Mouse (Mus musculus) forebrain, embryonic 15.5 days (tissue): ENCODE data around the gene Xrra1. TPM values are rescaled to one million over a fixed set of nuclear protein-coding genes. Genes with fewer than 3 reads are reported as not detected.

Experiments used
- ATAC-seq: fragments of 200-750 bp; cut with Nextera tagmentation; replicated peaks from 2 replicates; pipeline ENCODE4 v1.8.0; 2017; ENCODE audit warnings: mild to moderate bottlenecking, moderate TSS enrichment, moderate library complexity
- H3K27ac ChIP-seq: fragments of 300-500 bp; sonication (generic); replicated peaks from 2 replicates; pipeline ENCODE4 v1.5.1; 2015; ENCODE audit warnings: mild to moderate bottlenecking, inconsistent platforms
- H3K27me3 ChIP-seq: fragments of 300-500 bp; sonication (generic); 2 replicates; pipeline ENCODE4 v1.6.1; 2015; ENCODE audit warnings: inconsistent platforms
- H3K36me3 ChIP-seq: fragments of 300-500 bp; sonication (generic); 2 replicates; pipeline ENCODE4 v1.6.1; 2015; ENCODE audit warnings: mild to moderate bottlenecking, inconsistent platforms
- H3K4me1 ChIP-seq: fragments of 300-500 bp; sonication (generic); 2 replicates; pipeline ENCODE4 v1.6.1; 2015; ENCODE audit warnings: inconsistent platforms
- H3K4me2 ChIP-seq: fragments of 300-500 bp; sonication (generic); replicated peaks from 2 replicates; pipeline ENCODE4 v1.6.1; 2015; ENCODE audit warnings: mild to moderate bottlenecking, inconsistent platforms
- H3K4me3 ChIP-seq: fragments of 300-500 bp; sonication (generic); 2 replicates; pipeline ENCODE4 v1.5.1; 2015; ENCODE audit warnings: mild to moderate bottlenecking, inconsistent platforms
- H3K9ac ChIP-seq: fragments of 300-500 bp; sonication (generic); replicated peaks from 2 replicates; pipeline ENCODE4 v1.6.1; 2015; ENCODE audit warnings: mild to moderate bottlenecking, inconsistent platforms
- H3K9me3 ChIP-seq: fragments of 300-500 bp; sonication (generic); 2 replicates; pipeline ENCODE4 v1.6.1; 2016; ENCODE audit warnings: inconsistent platforms
- WGBS: fragments of 180-500 bp; shearing (Covaris S2); methylation state at CpG from one replicate; pipeline ENCODE4 v1.1.7; 2015; ENCODE audit warnings: mixed read lengths; 5-methylcytosine and 5-hydroxymethylcytosine counted together
- polyA plus RNA-seq: library from polyadenylated mRNA; unstranded; fragments of >200 nt; fragmentation: Nextera tagmentation; extraction: Ambion mirVana; gene quantifications from 2 replicates; pipeline ENCODE4 v1.2.1, GENCODE M21; 2015

Xrra1 gene
- polyA plus RNA-seq, 1 experiment from 2014 or later = 0.65 TPM

- Histone ChIP-seq H3K4me2 (no peak overlapping the region), H3K4me1 (no peaks in the 10 kb centered on the region), H3K9ac (no peak overlapping the region), H3K9me3 (no peaks in the 10 kb centered on the region), H3K27me3 (no peaks in the 10 kb centered on the region), H3K36me3 (no peaks in the 10 kb centered on the region), H3K4me3 (no peak overlapping the region), H3K27ac (no peak overlapping the region)
- ATAC-seq = no peak
- 47% methylated on average over 10 of the region's 10 CpGs for WGBS
Observed at GRCm38 (mm10) chr7:99889175-99889880, 30.4 kb downstream of the Xrra1 start.

GRCm38 (mm10) chr7:99890168-99890755 is 31.3 kb downstream of the Xrra1 start:
- no peaks in the 10 kb centered on the region for H3K36me3 ChIP-seq
- H3K9me3 ChIP-seq = no peaks in the 10 kb centered on the region
- H3K4me2 ChIP-seq = no peak overlapping the region
- no peaks in the 10 kb centered on the region for H3K27me3 ChIP-seq
- H3K4me3 ChIP-seq = no peak overlapping the region
- peaks cover 6% of the 10 kb centered on the region for H3K4me1 ChIP-seq
- H3K27ac ChIP-seq = no peak overlapping the region
- no peak overlapping the region for H3K9ac ChIP-seq
- WGBS = 87% methylated on average over 3 of the region's 3 CpGs
- no peak for ATAC-seq

- Histone ChIP-seq H3K27me3 (no peaks in the 10 kb centered on the region), H3K4me3 (no peak overlapping the region), H3K27ac (no peak overlapping the region), H3K9ac (no peak overlapping the region), H3K9me3 (no peaks in the 10 kb centered on the region), H3K4me2 (no peak overlapping the region), H3K4me1 (peaks cover 11% of the 10 kb centered on the region), H3K36me3 (no peaks in the 10 kb centered on the region)
- no peak for ATAC-seq
- WGBS = 62% methylated on average over 3 of the region's 3 CpGs
Observed at GRCm38 (mm10) chr7:99891471-99891870, 32.6 kb downstream of the Xrra1 start.

- H3K36me3 ChIP-seq = no peaks in the 10 kb centered on the region
- no peaks in the 10 kb centered on the region for H3K9me3 ChIP-seq
- no peak overlapping the region for H3K27ac ChIP-seq
- H3K4me2 ChIP-seq = no peak overlapping the region
- no peak overlapping the region for H3K4me3 ChIP-seq
- no peak overlapping the region for H3K9ac ChIP-seq
- 97% methylated on average over 2 of the region's 2 CpGs for WGBS
- ATAC-seq = no peak
- no peaks in the 10 kb centered on the region for H3K27me3 ChIP-seq
- H3K4me1 ChIP-seq = peaks cover 11% of the 10 kb centered on the region
Observed at GRCm38 (mm10) chr7:99892351-99892750, 33.4 kb downstream of the Xrra1 start.

GRCm38 (mm10) chr7:99893967-99894366 is 35.1 kb downstream of the Xrra1 start:
- no peak overlapping the region for H3K4me2 ChIP-seq
- H3K9me3 ChIP-seq = no peaks in the 10 kb centered on the region
- H3K4me3 ChIP-seq = no peak overlapping the region
- no peaks in the 10 kb centered on the region for H3K36me3 ChIP-seq
- H3K4me1 ChIP-seq = peaks cover 11% of the 10 kb centered on the region
- H3K27ac ChIP-seq = no peak overlapping the region
- no peaks in the 10 kb centered on the region for H3K27me3 ChIP-seq
- no peak for ATAC-seq
- 77% methylated on average over 3 of the region's 3 CpGs for WGBS
- no peak overlapping the region for H3K9ac ChIP-seq

- Histone ChIP-seq H3K4me2 (no peak overlapping the region), H3K27ac (no peak overlapping the region), H3K9ac (no peak overlapping the region), H3K4me1 (peaks cover 11% of the 10 kb centered on the region), H3K9me3 (no peaks in the 10 kb centered on the region), H3K27me3 (no peaks in the 10 kb centered on the region), H3K4me3 (no peak overlapping the region), H3K36me3 (no peaks in the 10 kb centered on the region)
- ATAC-seq = no peak
- 75% methylated on average over 6 of the region's 6 CpGs for WGBS
Observed at GRCm38 (mm10) chr7:99894478-99894877, 35.6 kb downstream of the Xrra1 start.

GRCm38 (mm10) chr7:99896905-99897304 is 38.0 kb downstream of the Xrra1 start:
- H3K9ac ChIP-seq = no peak overlapping the region
- H3K36me3 ChIP-seq = no peaks in the 10 kb centered on the region
- no peaks in the 10 kb centered on the region for H3K9me3 ChIP-seq
- H3K27ac ChIP-seq = no peak overlapping the region
- ATAC-seq = no peak
- H3K4me2 ChIP-seq = no peak overlapping the region
- no peak overlapping the region for H3K4me3 ChIP-seq
- no peaks in the 10 kb centered on the region for H3K27me3 ChIP-seq
- H3K4me1 ChIP-seq = peaks cover 11% of the 10 kb centered on the region
- 81% methylated on average over 4 of the region's 4 CpGs for WGBS

- no peak overlapping the region for H3K9ac ChIP-seq
- no peaks in the 10 kb centered on the region for H3K27me3 ChIP-seq
- no peak overlapping the region for H3K27ac ChIP-seq
- H3K36me3 ChIP-seq = no peaks in the 10 kb centered on the region
- H3K4me2 ChIP-seq = no peak overlapping the region
- no peaks in the 10 kb centered on the region for H3K9me3 ChIP-seq
- WGBS = 78% methylated on average over 4 of the region's 4 CpGs
- H3K4me1 ChIP-seq = no peaks in the 10 kb centered on the region
- ATAC-seq = no peak
- H3K4me3 ChIP-seq = no peak overlapping the region
Observed at GRCm38 (mm10) chr7:99902208-99902607, 43.3 kb downstream of the Xrra1 start.

GRCm38 (mm10) chr7:99902918-99903665 is 44.2 kb downstream of the Xrra1 start:
- no peaks in the 10 kb centered on the region for H3K4me1 ChIP-seq
- no peaks in the 10 kb centered on the region for H3K9me3 ChIP-seq
- no peaks in the 10 kb centered on the region for H3K27me3 ChIP-seq
- no peak overlapping the region for H3K27ac ChIP-seq
- H3K36me3 ChIP-seq = no peaks in the 10 kb centered on the region
- no peak overlapping the region for H3K4me3 ChIP-seq
- no peak overlapping the region for H3K9ac ChIP-seq
- peak; percentile 41 for ATAC-seq
- no peak overlapping the region for H3K4me2 ChIP-seq
- WGBS = 71% methylated on average over 11 of the region's 11 CpGs

- no peak for ATAC-seq
- no peak overlapping the region for H3K27ac ChIP-seq
Observed at GRCm38 (mm10) chr7:99904421-99905005, 45.6 kb downstream of the Xrra1 start.

GRCm38 (mm10) chr7:99906346-99906745 is 47.4 kb downstream of the Xrra1 start:
- no peaks in the 10 kb centered on the region for H3K27me3 ChIP-seq
- H3K36me3 ChIP-seq = no peaks in the 10 kb centered on the region
- H3K9me3 ChIP-seq = no peaks in the 10 kb centered on the region
- H3K27ac ChIP-seq = no peak overlapping the region
- ATAC-seq = no peak
- H3K4me3 ChIP-seq = no peak overlapping the region
- H3K4me2 ChIP-seq = no peak overlapping the region
- H3K4me1 ChIP-seq = no peaks in the 10 kb centered on the region
- 84% methylated on average over 3 of the region's 3 CpGs for WGBS
- no peak overlapping the region for H3K9ac ChIP-seq

More at GRCm38 (mm10) chr7:99904421-99905005, 45.6 kb downstream of the Xrra1 start:
- Histone ChIP-seq H3K4me3 (no peak overlapping the region), H3K27me3 (no peaks in the 10 kb centered on the region), H3K9me3 (no peaks in the 10 kb centered on the region), H3K4me2 (no peak overlapping the region), H3K9ac (no peak overlapping the region), H3K4me1 (no peaks in the 10 kb centered on the region), H3K36me3 (no peaks in the 10 kb centered on the region)
- WGBS = 73% methylated on average over 3 of the region's 3 CpGs

- H3K9me3 ChIP-seq = no peaks in the 10 kb centered on the region
- 83% methylated on average over 3 of the region's 3 CpGs for WGBS
- H3K36me3 ChIP-seq = no peaks in the 10 kb centered on the region
- H3K4me3 ChIP-seq = no peak overlapping the region
- no peaks in the 10 kb centered on the region for H3K27me3 ChIP-seq
- H3K4me1 ChIP-seq = no peaks in the 10 kb centered on the region
- no peak overlapping the region for H3K9ac ChIP-seq
- ATAC-seq = no peak
- H3K4me2 ChIP-seq = no peak overlapping the region
- no peak overlapping the region for H3K27ac ChIP-seq
Observed at GRCm38 (mm10) chr7:99907463-99907862, 48.5 kb downstream of the Xrra1 start.
